8 mouse cellular contexts compared by ENCODE assay signal in the genomic region with DNA sequence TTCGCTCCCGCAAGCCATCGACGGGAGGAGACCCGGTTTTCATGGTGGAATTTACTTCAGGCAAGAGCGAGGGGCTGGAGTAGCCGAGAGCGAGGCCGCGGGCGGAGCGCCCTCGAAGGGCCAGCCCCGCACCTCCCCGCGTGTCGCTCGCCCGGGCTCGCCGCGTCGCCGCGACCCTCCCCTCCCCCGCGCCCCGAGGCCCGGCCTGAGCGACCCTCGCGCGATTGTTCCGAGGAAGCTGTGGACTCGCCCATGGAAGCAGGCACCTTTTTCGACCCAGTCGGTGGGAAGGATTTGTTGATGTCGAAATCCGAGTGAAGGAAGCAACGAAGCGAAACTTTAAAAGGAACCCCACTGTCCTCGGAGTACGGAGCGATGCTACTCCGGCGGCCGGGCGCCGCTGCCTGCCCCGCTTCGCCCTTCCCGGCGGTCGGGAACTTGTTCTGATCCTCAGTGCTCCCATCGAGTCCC. TPM values are rescaled to one million over a fixed set of nuclear protein-coding genes. Genes with fewer than 3 reads are reported as not detected.
A peak's percentile ranks its signal among the peaks of the same experiment; 100 is the strongest.
DNase-seq lines count a peak whose midpoint lies in the region; ATAC-seq and TF ChIP-seq lines count a peak whose summit lies in the region.

No protein-coding gene starts in this region.

- ATAC-seq in intestine, embryonic 16.5 days: peak; percentile 73
- peak; percentile 53 for ATAC-seq in liver, embryonic 11.5 days (replicated peaks; ENCODE audit: low FRiP score)

- peaks cover 28% of the 10 kb centered on the region for H3K79me2 ChIP-seq in MEL (ENCODE audit: control insufficient read depth, insufficient read depth, low read length, poor library complexity)

- peak overlapping the region; percentile 42 for H3K4me2 ChIP-seq in intestine, embryonic 16.5 days (ENCODE audit: low read depth, low read length)
- H3K4me2 ChIP-seq in liver, embryonic 11.5 days: peak overlapping the region; percentile 96

- H3K9me3 ChIP-seq in MEL (replicated peaks; ENCODE audit: insufficient read depth, low read length): no peaks in the 10 kb centered on the region
- no peaks in the 10 kb centered on the region for H3K9me3 ChIP-seq in intestine, embryonic 16.5 days (ENCODE audit: control insufficient read depth, low read length)
- no peaks in the 10 kb centered on the region for H3K9me3 ChIP-seq in liver, embryonic 11.5 days (ENCODE audit: control insufficient read depth, low read length)

- DNase-seq in 3134 (ENCODE audit: extremely low read depth, insufficient read length, low spot score) (peak; percentile 84), MEL (ENCODE audit: low read depth, low spot score) (peak; percentile 67)
- DNase-seq in cerebellum, postnatal 4 days (ENCODE audit: low spot score in 2 of 2): peak; percentile 26 to 68
- peak; percentile 59 for DNase-seq in gastrocnemius, postnatal 25 days
- DNase-seq in liver, embryonic 11.5 days (ENCODE audit: low spot score): peak; percentile 75
- peak; percentile 19 to 20 for DNase-seq in natural killer cell, adult 2 months (ENCODE audit: low spot score in 2 of 2)
- DNase-seq in urinary bladder, postnatal 14 days (ENCODE audit: low spot score): peak; percentile 56

- H3K36me3 ChIP-seq in MEL (ENCODE audit: control insufficient read depth in 1 of 2, insufficient read depth in 2 of 2, low read length in 2 of 2): peaks cover 0 to 17% of the 10 kb centered on the region in 2 experiments; a peak in 2 of 4 replicates
- no peaks in the 10 kb centered on the region for H3K36me3 ChIP-seq in intestine, embryonic 16.5 days (ENCODE audit: control insufficient read depth, insufficient read depth, low read length)
- H3K36me3 ChIP-seq in liver, embryonic 11.5 days (ENCODE audit: control insufficient read depth, insufficient read depth, low read length): no peaks in the 10 kb centered on the region

- TF ChIP-seq RAD21 in MEL (IDR thresholded peaks at IDR 0.05; ENCODE audit: low read depth, low read length): no peak

- H3K4me1 ChIP-seq in MEL (ENCODE audit: control insufficient read depth in 1 of 2, insufficient read depth in 2 of 2, low read length in 2 of 2): peaks cover 5 to 19% of the 10 kb centered on the region in 2 experiments; a peak in 3 of 4 replicates
- H3K4me1 ChIP-seq in intestine, embryonic 16.5 days (ENCODE audit: control insufficient read depth, insufficient read depth, low read length): peaks cover 9% of the 10 kb centered on the region
- H3K4me1 ChIP-seq in liver, embryonic 11.5 days (replicated peaks; ENCODE audit: control insufficient read depth, insufficient read depth, low read length): peaks cover 10% of the 10 kb centered on the region

- under 1% methylated on average over 54 of the region's 55 CpGs for WGBS in intestine, embryonic 16.5 days
- 0% methylated on average over 42 of the region's 55 CpGs for WGBS in liver, embryonic 11.5 days

- no peak for TF ChIP-seq CTCF in MEL (IDR thresholded peaks at IDR 0.05 in 2 of 3, conservative IDR thresholded peaks at IDR 0.05 in 1 of 3; ENCODE audit: control insufficient read depth in 1 of 3, insufficient read depth in 1 of 3, low read depth in 2 of 3, low read length in 3 of 3, poor library complexity in 1 of 3, severe bottlenecking in 1 of 3)

- H3K9ac ChIP-seq in MEL (ENCODE audit: control insufficient read depth, low read depth, low read length, poor library complexity, severe bottlenecking): peak overlapping the region; percentile 93
- peak overlapping the region; percentile 97 for H3K9ac ChIP-seq in intestine, embryonic 16.5 days (ENCODE audit: low read depth, low read length)
- H3K9ac ChIP-seq in liver, embryonic 11.5 days (ENCODE audit: low read depth, low read length): peak overlapping the region; percentile 84

- TF ChIP-seq EP300 in MEL (IDR thresholded peaks at IDR 0.05; ENCODE audit: low read depth in 1 of 2, low read length in 2 of 2): no peak

- no peak for TF ChIP-seq POLR2A in MEL (IDR thresholded peaks at IDR 0.05; ENCODE audit: control insufficient read depth in 1 of 2, insufficient read depth in 1 of 2, low read depth in 1 of 2, low read length in 2 of 2, poor library complexity in 1 of 2)

- H3K4me3 ChIP-seq in MEL (ENCODE audit: control insufficient read depth in 1 of 2, insufficient read depth in 1 of 2, low read depth in 2 of 2, low read length in 2 of 2): peak overlapping the region; percentile 97
- peak overlapping the region; percentile 62 for H3K4me3 ChIP-seq in intestine, embryonic 16.5 days (ENCODE audit: low read length)
- peak overlapping the region; percentile 75 for H3K4me3 ChIP-seq in liver, embryonic 11.5 days (ENCODE audit: low read depth, low read length)

- H3K27me3 ChIP-seq in MEL (ENCODE audit: control insufficient read depth in 1 of 2, insufficient read depth in 2 of 2, low read length in 2 of 2): no peaks in the 10 kb centered on the region
- H3K27me3 ChIP-seq in intestine, embryonic 16.5 days (replicated peaks; ENCODE audit: control insufficient read depth, insufficient read depth, low read length): no peaks in the 10 kb centered on the region
- no peaks in the 10 kb centered on the region for H3K27me3 ChIP-seq in liver, embryonic 11.5 days (replicated peaks; ENCODE audit: control insufficient read depth, insufficient read depth, low read length)

- H3K27ac ChIP-seq in MEL (ENCODE audit: control insufficient read depth, low read depth, low read length): peak overlapping the region; percentile 70
- peak overlapping the region; percentile 97 for H3K27ac ChIP-seq in intestine, embryonic 16.5 days (ENCODE audit: low read length)
- peak overlapping the region; percentile 91 for H3K27ac ChIP-seq in liver, embryonic 11.5 days (ENCODE audit: low read depth, low read length)

TF ChIP-seq in MEL, 35 proteins besides CTCF, POLR2A, EP300 and RAD21:
- TF ChIP-seq CHD2 (IDR thresholded peaks at IDR 0.05; ENCODE audit: low read length) (no peak), TBP (IDR thresholded peaks at IDR 0.05; ENCODE audit: low read depth, low read length) (0 out of 2 replicates have a peak, but pooled peaks have one; percentile 18), UBTF (IDR thresholded peaks at IDR 0.05; ENCODE audit: borderline replicate concordance, insufficient read depth, low read depth, low read length) (peak; percentile 66; the same call in 1 of the 2 replicates)

RNA-seq across cellular contexts. Expression of gene Bmpr2, which starts 0.6 kb away (rescaled TPM):
- total RNA-seq in MEL (2012; rRNA removed): 2.3 and 2.6 TPM in 2 replicates
- polyA plus RNA-seq in MEL (2012; ENCODE audit: insufficient read depth in 1 of 2, insufficient read length in 2 of 2, low read depth in 1 of 2, low replicate concordance in 2 of 2, missing spikeins in 1 of 2): 10 to 100 TPM in 1 of 2 experiments, 1 to 10 TPM in 1; 3.1 to 18.6 TPM
- 10 to 100 TPM; 35.6 TPM for total RNA-seq in gastrocnemius, postnatal 25 days (2021)
- 4.2 and 4.3 TPM in 2 replicates for polyA plus RNA-seq in intestine, embryonic 16.5 days (2015; fragmentation: Nextera tagmentation; extraction: Ambion mirVana)
- 4.1 and 5.2 TPM in 2 replicates for polyA plus RNA-seq in liver, embryonic 11.5 days (2014; fragmentation: Nextera tagmentation; extraction: Ambion mirVana)

Comparison
In these comparisons a context has a peak if more than half of its experiments do, and no peak if none do; other contexts are left out.
1. Peak in every context shown above with its lines: DNase-seq, ATAC-seq, H3K4me3 ChIP-seq and H3K27ac ChIP-seq.
2. DNase-seq: peak in every context shown above with its lines; median percentile 84 in 3134; 75 in liver, embryonic 11.5 days; 67 in MEL; 59 in gastrocnemius, postnatal 25 days; 56 in urinary bladder, postnatal 14 days; 47 in cerebellum, postnatal 4 days; 20 in natural killer cell, adult 2 months.